Mouse (Mus musculus): Measurements from ENCODE around the gene Thbs1.
A peak's percentile ranks its signal among the peaks of the same experiment; 100 is the strongest.

The Thbs1 gene

DNA sequence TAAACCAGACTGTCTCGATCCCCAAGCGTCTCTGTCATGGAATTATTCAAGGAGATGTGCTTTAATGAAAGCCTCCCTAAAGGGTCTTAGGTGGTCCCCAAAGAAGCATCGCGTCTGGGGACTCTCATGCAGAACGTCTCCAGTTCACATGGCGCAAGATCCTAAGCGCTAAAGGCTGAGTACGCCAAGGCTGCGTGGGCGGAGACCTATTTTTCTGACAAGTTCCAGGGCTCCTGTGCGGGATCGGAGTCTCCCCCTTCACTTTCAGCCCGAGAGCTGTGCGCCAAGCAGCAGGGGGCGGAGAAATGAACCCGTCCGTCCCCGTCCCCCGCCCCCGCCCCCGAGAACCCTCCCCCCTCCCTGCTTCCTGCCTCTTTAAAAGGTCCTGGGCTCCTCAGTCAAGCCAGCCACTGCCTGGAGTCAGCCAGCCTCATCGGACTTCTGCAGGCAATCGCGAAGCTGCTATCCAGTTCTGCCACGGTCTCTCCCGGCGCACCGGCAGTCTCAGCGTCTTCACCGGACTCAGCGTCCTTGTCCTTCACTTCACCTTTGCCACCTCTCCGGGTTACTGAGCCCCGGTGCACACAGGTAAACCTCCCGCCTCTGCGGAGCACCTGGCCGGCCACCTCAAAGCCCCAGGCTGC lies at the start of gene Thbs1:
Gene Thbs1, plus strand, starts transcription at position 389 of the 644 bp plus-strand sequence.
- peak; percentile 68 to 91 for DNase-seq (ENCODE audit: inconsistent age in 2 of 2, low spot score in 1 of 2)

DNA sequence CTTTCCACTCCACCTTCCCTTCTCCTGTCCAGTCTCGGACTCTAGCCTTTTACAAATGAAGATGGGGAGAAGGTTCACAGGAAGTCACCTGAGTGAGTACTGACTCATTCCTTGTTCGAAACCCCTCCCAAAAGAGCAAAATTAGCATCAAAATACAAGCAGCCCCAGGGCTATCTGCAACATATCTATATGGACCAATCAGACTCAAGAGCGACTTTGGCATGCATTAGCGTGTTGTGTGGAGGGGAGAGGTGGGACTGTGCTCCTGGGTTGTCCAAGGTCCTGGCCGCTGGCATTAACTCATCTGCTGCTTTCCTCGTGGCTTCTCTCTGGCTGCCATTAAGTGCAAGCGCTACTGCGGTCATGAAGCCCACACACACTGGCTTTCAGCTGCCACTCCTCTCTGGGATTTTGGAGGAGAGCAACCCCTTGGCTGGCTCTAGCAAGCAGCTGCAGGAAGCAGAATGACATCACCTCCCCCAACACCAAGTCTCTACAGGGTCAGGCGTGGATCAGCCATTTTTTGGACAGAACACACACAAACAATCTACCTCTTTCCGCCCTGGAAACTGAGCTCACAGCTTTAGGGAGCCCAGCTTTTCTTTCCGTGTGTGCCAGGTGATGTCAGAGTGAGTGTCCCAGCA lies 47.4 kb upstream of the Thbs1 start:
- DNase-seq (ENCODE audit: inconsistent age in 2 of 2, low spot score in 1 of 2), result no peak

DNA sequence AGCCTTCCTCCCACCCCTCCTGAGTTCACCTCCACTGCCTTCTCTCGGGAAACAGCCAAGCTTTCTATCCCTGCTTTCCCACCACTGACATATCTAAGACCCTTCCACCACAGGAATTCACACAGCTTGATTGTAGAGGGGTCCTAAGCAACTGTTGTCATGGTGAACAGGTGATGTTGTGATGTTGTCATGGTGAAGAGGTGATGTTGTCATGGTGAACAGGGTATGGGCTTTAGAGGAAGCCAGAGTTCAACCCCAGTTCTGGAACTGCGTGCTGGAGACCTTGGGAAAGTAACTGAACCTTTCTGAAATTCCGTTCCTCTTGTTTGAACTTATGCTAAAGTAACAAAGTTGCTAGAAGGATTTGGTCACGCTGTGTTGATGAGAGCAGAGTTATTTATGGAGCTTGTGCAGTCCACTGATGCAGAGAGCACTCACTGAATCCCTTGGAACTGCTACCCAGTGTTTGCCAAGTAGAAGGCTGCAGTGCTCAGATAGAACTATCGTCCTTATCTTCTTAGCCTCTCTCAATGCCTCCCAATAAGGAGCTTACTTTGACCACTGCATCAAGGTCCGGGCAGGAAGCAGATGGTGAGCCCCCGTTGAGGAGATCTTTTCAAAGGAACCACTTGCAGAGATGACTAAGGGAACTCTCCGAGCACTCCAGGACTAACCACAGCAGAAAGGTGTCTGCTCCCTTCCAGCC lies 45.5 kb upstream of the Thbs1 start:
- DNase-seq (ENCODE audit: inconsistent age in 2 of 2, low spot score in 1 of 2), result no peak

DNA sequence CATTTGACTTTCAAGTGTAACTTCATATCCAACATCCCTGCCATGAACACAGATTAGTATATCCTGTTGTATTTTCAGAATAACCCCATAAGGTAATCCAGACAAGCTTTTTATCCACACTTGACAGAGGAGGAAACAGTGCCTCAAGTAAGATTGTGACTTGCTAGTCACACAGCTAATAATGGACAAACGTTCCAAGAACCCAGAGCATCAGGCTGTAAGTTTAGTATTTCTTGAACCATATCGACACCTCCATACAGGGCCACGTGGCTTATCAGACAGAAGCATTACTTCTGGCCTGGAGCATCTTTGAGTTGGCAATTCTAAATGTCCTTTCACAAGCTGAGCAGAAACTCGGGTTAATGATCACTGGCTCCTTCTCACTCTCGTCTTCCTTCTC lies 41.7 kb upstream of the Thbs1 start:
- no peak for DNase-seq (ENCODE audit: inconsistent age in 2 of 2, low spot score in 1 of 2)

DNA sequence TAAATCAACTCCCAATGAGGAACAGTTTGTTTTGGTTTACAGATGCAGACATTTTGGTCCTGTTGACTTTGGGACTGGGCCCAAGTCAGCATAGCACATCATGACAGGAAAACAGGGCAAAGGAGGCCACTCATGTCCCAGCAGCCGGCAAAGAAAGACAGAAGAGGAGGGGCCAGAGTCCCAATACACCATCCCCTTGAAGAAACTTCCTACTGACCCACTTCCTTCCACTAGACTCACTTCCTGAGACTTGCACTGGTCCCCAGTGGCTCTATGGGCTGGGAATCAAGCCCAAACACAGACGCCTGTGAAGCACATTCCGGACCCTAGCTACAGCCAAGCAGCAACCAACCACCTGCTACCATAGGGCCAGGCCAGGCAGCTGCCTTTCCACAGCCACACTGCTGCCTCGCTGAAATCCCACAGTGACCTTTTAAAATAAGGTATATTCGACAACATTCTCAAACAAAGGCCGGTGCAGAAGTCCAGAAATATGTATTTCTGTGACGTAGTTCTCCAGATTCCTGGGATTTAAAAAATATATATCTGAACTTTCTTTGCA lies 38.8 kb upstream of the Thbs1 start:
- DNase-seq (ENCODE audit: inconsistent age in 2 of 2, low spot score in 1 of 2), result peak in 1 of 2 experiments; percentile 11

DNA sequence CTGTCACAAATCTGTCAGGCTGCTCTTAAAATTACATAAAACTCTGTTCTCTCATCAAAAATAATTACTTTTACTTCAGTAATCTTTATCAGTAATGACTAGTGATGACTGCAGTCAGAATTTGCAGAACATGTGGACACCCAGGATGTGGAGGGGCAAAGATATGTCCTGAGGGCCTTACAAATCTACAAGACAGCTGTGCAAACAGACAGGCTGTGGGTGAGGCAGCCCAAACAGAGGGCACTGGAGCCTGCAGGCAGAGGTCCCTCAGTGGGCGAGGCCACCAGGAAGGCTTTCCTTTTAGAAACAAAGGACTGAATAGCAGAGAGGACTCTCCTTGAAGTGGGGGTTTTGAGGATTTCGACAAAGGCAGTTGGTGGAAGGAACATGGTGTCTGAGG lies 37.6 kb upstream of the Thbs1 start:
- no peak for DNase-seq (ENCODE audit: inconsistent age in 2 of 2, low spot score in 1 of 2)

DNA sequence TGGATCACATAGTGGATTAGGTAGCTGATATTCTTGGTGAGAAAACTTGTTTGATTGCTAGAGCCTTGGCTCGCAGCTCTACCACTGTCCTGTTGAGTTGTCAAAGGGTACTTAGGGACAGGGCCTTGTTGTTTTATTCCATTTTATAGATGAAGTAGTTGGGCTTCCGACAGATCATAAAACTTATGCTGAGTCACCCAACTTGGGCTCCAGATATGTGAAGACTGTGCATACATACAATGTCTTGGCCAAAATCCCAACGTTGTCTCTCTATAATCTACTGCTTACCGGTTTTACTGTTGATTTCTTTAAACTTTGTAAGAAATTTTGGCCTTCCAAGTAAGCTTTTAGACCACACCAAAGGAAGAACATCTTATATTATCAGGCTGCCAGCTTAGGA lies 36.5 kb upstream of the Thbs1 start:
- no peak for DNase-seq (ENCODE audit: inconsistent age in 2 of 2, low spot score in 1 of 2)

DNA sequence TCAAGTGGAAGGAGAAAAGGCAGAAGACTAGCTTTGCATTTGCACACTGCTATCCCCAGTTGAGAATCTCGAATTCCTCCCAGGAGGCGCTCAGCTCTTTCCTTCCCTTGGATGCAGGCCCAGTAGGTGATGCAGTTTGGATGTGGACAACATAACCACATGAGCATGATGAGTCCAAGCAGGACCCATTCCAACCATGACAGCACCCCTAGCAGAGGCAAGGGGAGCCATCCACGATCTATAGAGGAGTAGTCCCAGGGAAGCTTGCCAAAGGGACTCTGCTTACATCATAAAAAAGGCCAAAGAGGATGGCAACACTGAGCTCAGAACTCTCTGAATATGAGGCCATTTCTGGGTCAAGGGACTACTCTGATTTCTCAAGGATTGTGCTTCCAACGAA lies 32.5 kb upstream of the Thbs1 start:
- DNase-seq (ENCODE audit: inconsistent age in 2 of 2, low spot score in 1 of 2), result peak in 1 of 2 experiments; percentile 46

DNA sequence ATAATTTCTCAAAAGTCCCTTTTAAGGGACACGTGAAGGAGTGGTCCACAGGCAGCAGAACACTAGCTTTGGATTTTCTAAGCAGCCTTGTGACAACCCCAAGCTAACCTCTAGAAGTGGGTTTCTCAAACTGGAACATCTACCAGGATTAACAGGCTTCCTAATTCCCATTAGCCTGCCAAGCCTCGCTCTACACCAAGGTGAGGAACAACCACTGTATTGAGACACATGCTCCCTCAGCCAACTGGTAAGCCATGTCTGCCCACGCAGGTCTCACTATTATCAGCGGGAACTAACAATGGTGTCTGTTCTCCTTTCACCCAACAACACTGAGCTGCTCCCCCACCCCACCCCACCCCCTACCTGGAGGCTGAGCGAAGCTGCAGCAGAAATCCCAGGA lies 30.1 kb upstream of the Thbs1 start:
- no peak for DNase-seq (ENCODE audit: inconsistent age in 2 of 2, low spot score in 1 of 2)

DNA sequence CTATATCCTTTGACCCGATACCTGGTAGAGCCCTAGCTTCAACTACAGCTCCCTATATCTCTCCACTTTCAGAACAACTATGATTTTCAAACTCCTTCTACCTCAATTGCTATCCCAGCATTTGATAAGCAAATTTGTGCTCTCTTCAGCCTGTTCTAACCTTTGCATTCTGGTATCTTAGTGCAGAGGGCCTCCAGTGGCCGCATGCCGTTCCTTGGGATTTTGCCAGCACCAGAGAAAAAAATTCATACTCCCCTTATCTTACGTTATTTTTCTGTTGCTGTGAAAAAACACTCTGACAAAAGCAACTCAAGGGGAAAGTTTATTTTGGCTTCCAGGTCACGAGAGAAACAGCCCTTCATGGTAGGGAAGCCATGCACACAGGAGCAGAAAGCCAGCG lies 28.0 kb upstream of the Thbs1 start:
- DNase-seq (ENCODE audit: inconsistent age in 2 of 2, low spot score in 1 of 2), result no peak

DNA sequence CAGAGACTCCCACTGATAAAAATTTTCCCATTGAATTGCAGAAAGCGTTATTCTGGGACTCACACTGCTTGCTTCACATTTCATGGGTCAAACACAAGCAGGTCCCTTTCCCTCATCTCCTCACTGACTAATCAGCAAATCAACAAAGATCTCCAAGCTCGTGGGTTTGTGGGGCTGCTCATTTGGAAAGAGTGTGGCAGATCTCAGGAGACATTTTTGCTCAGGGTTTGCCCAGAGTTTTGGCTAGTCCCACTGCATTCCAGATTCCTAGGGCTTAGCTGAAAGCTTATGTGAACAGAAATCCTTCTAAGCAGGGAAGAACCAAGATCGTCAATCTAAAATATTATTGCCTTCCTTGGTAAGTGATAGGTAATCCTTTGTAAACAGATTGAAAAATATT lies 27.0 kb upstream of the Thbs1 start:
- peak in 1 of 2 experiments; percentile 21 for DNase-seq (ENCODE audit: inconsistent age in 2 of 2, low spot score in 1 of 2)

DNA sequence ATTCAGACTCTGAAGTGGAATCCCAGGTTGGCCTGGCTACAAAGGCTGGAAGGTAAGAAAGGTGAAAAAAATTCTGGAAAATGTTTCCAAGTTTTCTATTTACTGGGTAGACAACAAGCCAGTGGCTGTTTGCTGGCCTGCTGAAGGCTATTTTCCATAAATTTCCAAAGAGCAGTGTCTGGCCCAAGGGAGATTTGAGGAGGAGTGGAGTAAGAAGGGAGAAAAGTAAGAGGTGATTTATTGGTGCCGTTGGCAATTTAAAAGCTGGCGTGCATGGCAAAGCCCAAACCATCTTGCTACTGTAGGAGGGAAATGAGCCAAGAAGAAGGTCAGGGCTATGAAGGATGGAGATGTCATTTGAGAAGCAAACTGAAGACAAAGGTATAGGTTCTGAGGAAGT lies 26.0 kb upstream of the Thbs1 start:
- DNase-seq (ENCODE audit: inconsistent age in 2 of 2, low spot score in 1 of 2), result no peak

DNA sequence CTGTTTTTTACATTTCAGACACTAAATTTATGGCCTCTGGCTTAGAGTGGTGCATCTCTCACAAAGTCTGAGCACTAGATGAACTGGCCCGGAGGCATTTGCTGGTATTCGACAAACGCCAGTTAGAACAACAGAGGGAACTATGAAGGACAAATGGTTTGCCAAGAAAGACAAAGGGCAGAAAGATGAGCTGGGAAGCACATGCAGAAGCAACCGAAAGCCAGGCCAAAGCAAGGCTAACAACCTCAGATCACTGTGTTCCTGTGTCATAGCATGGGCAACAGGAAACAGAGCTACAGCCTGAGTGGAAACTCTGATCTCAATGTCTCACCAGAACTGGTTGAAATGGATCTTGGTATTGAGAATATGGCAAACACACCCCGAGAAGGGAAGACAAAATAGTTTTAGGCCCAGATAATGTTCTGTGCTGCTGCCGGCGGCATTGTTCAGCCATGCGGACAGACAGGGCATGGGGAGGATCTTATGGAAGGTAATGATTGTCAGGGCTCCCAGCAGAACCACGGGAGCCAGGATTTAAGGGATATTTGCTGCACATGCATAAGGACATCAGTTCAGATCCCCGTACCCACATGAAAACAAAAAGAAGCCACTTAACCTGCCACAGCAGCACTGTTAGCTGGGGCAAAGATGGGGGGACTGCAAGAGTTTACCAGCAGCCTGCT lies 24.5 kb upstream of the Thbs1 start:
- no peak for DNase-seq (ENCODE audit: inconsistent age in 2 of 2, low spot score in 1 of 2)

DNA sequence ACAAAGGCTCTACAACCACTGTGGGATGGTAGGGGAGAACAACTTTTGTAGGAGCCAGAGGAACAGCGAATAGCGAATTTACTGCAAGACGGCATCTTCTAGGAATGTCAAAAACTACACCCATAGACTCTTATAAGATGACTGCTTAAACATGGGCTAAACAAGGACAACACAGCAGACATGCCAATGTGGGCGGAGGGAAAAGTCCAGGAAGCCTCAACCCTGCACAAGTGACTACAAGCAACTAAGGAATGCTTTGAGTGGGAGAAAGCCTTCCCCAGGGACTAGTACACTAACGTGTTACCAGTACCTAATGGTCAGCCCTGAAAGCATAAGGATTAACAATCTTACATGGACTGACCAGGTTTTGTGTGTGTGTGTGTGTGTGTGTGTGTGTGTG lies 20.4 kb upstream of the Thbs1 start:
- DNase-seq (ENCODE audit: inconsistent age in 2 of 2, low spot score in 1 of 2), result no peak

DNA sequence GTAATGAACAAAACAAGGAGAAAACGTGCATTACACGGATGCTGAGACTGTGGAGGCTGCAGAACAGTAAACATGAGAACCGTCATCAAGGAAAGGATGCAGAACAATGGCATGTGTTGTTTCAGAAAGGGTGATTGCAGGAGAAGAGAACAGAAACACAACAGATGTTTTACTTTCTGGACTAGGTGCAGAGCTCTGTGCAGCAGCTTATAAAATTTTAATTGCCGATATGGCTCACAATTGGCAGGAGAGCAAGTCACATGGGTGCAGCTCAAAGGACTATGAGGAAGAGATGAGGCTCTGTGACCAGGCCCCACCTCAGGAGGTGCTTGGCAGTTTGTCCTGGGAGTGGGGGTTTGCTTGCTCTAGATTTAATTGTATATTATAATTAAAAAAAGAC lies 12.6 kb upstream of the Thbs1 start:
- no peak for DNase-seq (ENCODE audit: inconsistent age in 2 of 2, low spot score in 1 of 2)

DNA sequence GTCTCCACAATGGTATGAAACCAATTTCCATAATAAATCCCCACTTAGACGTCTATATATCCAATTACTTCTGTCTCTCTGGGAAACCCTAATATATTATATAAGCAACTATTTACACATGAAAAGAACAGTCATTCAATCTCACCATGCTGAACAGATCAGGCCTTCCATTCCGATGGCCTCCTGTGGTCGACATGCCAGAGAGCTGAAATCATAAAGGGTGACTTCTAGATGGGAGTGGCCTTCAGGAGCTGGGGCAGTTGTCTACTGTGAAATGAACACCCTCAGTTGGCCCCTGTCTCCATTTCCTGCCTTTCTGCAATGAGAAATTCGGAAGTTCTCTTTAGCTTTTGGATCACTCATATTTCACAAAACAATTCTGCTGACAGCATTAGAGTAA lies 9.5 kb upstream of the Thbs1 start:
- no peak for DNase-seq (ENCODE audit: inconsistent age in 2 of 2, low spot score in 1 of 2)

DNA sequence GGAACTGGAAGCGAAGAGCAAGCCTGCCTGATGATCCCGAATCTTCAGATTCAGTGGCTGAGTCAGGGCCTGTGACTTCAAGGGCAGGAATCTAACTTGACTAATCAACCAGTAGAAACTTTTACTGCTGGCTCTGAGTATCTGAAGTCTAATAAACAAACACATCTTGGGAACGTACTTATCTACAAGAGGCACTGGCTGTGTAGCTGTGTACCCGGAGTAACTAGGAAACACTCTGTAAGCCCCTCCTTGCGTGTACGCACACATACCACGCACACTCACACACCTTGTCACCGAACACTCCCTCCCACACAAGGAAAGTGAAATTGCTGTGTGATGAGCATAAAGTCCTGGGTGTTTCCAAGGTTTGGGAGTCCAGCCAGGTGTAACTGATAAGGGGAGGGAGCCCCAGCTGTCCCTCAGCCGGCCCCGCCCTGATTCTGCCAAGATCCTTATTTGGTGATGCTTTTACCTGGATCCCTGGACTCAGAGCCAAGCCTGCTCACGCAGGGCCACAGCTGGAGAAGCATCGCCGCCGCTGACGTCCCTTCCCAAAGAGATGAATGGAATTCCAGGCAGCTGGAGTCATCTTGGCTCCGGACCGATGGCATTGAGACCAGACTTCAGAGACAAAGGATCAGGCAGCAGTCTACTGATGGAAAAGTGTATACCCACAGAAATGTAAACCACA lies 1.3 kb upstream of the Thbs1 start:
- peak; percentile 73 to 83 for DNase-seq (ENCODE audit: inconsistent age in 2 of 2, low spot score in 1 of 2)

DNA sequence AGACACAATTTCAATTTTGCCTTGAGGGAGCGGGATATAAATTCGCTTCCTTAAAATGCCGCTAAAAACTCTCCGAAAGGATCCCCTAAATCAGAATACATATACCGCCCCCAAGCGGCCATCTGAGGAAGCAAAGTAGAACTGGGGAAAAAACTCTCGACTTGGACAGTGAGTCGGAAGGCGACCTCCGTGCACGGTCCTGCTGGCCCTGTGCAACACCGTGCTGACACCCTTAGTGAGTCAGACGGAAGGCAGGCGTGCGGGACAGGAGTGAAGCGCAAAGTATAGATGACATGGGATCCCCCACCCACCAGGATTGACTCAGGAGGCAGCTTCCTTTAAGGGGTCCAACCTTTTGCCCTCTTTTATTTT lies 574 bp upstream of the Thbs1 start:
- peak; percentile 82 to 96 for DNase-seq (ENCODE audit: inconsistent age in 2 of 2, low spot score in 1 of 2)

DNA sequence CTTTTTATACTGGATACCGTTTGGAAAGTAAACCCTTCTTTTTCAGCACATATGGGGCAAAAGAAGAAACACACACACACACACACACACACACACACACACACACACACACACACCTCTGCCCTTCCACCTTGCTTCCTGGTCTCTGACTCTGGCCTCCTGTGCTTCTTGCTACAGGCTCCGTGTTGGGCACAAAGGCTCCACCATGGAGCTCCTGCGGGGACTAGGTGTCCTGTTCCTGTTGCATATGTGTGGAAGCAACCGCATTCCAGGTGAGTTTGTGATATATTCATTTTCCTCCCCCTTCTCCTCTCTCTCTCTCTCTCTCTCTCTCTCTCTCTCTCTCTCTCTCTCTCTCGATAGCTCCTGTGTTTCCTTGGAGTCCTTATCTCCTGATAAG lies 762 bp downstream of the Thbs1 start:
- DNase-seq (ENCODE audit: inconsistent age in 2 of 2, low spot score in 1 of 2), result no peak

DNA sequence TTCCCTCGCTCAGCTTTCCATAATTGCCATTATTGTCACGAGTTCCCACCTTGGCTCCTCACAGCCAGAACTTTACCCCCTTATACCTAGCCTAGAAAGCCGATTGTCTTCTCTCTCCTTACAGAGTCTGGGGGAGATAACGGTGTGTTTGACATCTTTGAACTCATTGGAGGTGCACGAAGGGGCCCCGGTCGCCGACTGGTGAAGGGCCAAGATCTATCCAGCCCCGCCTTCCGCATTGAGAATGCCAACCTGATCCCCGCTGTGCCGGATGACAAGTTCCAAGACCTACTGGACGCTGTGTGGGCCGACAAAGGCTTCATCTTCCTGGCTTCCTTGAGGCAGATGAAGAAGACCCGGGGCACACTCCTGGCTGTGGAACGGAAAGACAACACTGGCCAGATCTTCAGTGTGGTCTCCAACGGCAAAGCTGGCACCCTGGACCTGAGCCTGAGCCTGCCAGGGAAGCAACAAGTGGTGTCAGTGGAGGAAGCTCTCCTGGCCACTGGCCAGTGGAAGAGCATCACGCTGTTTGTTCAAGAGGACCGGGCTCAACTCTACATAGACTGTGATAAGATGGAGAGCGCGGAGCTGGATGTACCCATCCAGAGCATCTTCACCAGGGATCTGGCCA lies 1.3 kb downstream of the Thbs1 start:
- no peak for DNase-seq (ENCODE audit: inconsistent age in 2 of 2, low spot score in 1 of 2)
